Mouse (Mus musculus) erythroblast, embryonic 14.5 days (primary cell): Measurements from ENCODE around the gene Gm4553.
"Not testable (repeated sequence)": the region's sequence is repeated elsewhere in the genome, so short reads cannot be mapped to it uniquely, and the experiment has no call there.

Experiments used
- GATA1 ChIP-seq: IDR thresholded peaks from 2 replicates; pipeline ENCODE4 v1.6.1; 2012; ENCODE audit warnings: low read length, inconsistent platforms, mixed read lengths
- TAL1 ChIP-seq: IDR thresholded peaks from 3 replicates; pipeline ENCODE4 v1.6.1; 2012; ENCODE audit warnings: low read length, inconsistent platforms, mixed read lengths

DNA sequence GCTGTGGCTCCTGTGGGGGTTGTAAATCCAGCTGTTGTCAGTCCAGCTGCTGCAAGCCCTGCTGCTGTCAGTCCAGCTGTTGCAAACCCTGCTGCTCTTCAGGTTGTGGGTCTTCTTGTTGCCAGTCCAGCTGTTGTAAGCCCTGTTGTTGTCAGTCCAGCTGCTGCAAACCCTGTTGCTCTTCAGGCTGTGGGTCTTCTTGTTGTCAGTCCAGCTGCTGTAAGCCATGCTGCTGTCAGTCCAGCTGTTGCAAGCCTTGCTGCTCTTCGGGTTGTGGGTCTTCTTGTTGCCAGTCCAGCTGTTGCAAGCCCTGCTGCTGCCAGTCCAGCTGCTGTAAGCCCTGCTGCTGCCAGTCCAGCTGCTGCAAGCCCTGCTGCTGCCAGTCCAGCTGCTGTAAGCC, 46.6 kb upstream of the Gm4553 start:
- TF ChIP-seq TAL1, GATA1: not testable (repeated sequence)
